Mouse (Mus musculus): ENCODE results near the gene Trim62.

Trim62 gene

DNA sequence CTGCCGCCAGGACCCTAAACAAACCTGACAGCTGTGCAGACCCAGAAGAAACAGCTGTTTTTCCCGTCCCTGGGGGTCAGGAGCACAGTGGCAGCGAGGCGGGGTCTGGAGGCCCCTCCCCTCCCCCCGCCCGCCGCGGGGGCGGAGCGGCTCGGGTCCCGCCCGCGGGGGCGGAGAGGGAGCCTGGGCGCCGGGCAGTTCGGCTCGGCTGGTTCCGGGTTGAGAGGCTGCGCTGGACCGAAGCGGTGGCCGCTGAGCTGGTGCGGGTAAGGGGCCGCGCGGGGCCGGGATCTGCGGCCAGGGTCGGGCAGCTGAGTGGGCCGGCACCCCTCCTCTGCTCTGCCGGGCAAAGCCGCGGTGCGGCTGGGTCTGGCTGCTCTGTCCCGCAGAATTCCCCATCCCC lies at the start of gene Trim62:
TSS of gene Trim62 (plus strand) at position 202 of the 403 bp plus-strand sequence.
- 1% methylated on average over 36 of the region's 37 CpGs for WGBS

DNA sequence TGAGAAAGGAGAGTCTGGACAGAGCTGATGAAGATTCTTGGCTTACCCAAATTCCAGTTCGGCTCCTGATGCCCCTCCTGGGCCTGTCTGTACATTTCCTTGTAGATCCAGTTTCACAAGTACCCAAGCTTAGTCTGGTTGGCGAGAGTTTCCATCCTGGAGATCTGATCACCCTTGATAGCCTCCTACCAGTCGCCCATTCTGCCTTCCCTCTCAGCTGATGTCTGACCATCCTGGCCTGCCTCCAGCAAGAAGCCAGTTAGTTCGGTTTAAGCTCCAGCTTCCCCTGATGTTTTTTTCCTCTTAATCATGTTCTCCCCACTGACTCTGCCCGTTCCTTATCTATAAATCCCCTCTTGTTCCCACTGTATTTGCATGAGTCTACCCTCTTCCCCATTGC lies 45.2 kb upstream of the Trim62 start:
- WGBS, result 76% methylated on average over 5 of the region's 5 CpGs

DNA sequence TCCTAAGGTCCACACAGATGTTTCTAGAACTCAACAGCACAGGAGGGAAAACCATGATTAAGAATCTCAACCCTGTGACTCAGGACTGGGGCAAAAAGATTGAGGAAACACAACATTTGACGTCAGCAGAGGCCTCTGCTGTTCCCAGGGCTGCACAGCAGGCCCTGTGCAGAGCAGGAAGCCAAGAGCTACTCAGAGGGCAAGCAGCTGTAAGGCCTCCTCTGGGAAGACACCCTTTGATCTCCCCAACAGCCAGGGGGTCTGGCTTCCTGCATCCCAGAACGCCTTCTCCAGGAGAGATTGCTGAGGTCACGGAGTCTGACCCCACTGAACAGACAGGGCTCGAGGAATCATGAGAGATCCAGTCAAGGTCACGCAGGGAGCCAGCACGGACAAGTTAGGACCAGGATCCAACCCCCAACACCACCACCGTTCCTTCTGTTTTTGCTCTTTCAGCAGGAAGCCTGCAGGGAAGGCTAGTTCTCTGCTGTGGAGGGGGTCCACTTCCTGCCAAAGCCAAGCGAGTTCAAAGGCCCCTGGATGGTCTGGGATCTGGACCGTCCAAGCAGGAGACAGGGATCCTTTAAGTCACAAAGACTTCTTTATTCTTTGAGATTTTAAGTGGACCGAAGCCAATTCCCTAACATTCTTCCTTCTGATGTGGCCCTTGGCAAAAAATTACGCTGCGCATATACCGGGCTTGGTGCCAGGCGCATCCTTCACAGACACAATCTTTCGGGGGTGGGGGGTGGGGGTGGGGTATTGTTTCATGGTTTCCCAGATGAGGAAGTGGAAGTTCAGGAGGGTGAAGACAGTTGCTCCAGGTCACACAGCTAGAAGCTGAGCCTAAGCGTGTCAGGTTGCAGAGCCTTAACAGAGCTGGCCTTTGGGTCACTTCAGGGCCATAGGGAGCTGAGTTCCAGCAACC lies 43.3 kb upstream of the Trim62 start:
- 41% methylated on average over 16 of the region's 16 CpGs for WGBS

DNA sequence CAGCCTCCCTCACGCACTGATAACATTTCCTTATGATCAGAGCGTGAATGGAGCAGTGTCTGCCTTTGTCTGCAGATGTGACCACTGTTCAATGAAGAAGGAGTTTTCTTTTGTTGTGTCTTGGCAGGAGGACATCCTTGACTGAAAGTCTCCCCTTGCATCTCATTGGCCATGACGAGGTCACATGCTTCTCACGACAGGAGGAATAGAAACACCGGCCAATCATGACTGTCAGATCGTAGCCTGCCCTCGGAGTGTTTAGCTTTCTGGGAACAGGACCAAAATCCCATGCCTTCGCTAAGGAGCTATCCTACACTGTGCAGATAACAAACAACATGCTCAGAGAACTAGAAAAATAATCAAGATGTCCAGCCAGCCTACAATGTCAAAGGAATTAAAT lies 42.1 kb upstream of the Trim62 start:
- 28% methylated on average over 8 of the region's 8 CpGs for WGBS

DNA sequence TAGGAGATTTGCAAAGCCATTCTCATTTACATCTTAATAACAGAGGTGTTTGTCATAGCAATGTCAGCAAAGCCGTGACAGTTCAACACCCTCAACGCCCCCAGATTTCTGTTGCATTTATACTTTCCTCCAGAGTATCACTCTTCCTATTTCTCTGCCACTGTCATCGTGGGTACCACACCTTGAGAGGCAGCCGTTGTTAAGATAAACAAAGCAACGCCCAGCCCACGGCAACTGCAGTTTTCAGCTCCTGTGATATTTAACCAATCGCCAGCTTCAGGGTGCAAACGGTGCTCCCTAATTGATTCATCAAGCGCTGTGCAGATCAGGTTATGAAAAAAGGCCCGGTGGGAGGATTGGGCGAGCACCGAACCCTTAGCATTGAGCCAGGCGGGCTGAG lies 38.8 kb upstream of the Trim62 start:
- 57% methylated on average over 13 of the region's 13 CpGs for WGBS

DNA sequence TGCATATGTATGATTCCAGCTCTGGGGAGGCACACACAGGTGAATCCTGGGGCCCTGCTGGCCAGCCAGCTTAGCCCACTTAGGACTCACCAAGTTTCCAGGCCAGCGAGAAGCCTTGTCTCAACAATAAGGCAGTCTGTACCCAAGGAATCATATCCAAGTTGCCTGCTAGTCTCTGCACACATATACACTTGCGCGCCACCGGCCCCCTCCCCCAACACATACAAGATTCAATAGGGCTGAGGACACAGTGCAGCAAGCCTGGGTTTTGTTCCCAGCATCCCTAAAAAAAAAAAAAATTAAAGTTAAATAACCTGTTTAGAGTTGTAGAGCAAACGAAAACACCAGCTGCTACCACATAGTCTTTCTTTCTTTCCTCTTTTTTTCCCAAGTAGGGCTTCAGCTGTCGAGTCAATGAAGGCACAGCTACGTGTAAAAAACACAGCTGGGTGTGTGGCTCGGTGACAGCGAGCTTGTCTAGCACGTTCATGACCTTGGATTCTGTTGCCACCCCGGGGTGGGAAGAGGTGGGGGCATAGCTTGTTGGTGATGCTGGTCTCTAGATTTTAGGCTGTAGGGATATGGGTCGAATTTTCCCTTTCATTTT lies 37.9 kb upstream of the Trim62 start:
- 47% methylated on average over 12 of the region's 12 CpGs for WGBS

DNA sequence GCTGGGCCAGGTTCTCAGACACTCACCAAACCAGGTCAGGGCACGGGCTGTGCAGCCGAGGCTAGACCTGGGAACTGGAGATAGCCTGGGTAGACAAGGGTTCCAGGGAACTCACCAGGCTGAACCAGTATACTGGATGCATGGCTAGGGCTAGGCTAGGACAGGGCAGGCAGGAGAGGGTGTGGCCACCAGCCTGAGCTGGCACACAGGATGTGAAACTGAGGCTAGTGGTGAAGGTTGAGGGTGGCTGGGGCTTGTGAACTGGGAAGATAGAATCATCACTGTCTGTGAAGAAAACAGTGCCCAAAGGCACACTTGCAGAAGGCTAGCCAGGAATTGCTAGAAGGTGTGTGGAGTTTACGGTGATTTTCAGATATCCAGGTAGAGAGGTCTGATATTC lies 34.4 kb upstream of the Trim62 start:
- 92% methylated on average over 3 of the region's 3 CpGs for WGBS

DNA sequence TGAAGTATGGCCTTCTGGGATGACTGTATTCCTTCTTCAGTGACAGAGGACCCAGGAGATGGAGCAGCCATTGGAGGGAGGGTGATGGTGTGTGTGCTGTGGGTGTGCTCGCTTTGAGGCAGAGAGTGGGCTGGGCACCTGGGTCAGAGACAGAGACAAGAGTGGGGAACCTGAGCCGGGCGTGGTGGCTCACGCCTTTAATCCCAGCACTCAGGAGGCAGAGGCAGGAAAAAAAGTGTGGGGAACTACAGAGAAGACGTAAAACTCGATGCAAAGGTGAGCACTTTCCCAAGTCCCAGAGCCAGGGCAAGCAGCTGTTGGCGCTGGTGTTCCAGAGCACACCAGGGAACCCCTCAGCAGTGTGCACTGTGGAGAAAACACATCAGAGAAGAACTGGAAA lies 33.7 kb upstream of the Trim62 start:
- 93% methylated on average over 7 of the region's 7 CpGs for WGBS

DNA sequence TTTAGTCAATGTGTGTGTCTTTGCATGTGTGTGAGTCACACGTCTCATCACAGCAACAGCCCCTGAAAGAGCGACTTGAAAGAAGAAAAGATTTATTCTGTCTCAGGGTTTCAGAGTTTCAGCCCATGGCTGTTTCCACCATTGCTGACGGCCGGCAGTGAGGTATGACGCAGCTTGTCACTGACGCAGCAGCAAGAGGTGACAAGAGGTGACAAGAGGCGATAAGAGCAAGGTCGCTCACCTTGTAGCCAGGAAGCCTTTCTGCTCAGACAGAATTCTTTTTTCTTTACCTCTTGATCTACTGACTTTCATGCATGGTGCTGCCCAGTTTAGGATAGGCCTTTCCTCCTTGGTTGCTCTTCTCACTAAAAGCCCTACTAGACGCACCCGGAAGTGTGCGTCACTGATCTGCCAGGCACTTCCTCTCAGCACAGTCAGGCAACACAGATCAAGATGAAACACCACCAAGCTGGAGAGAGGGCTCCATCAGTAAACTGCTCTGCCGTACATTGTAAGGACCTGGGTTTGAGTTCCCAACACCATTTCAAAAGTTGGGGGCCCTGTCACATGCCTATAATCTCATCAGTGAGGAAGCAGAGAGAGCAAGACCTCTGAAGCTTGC lies 31.0 kb upstream of the Trim62 start:
- WGBS, result 89% methylated on average over 12 of the region's 12 CpGs

DNA sequence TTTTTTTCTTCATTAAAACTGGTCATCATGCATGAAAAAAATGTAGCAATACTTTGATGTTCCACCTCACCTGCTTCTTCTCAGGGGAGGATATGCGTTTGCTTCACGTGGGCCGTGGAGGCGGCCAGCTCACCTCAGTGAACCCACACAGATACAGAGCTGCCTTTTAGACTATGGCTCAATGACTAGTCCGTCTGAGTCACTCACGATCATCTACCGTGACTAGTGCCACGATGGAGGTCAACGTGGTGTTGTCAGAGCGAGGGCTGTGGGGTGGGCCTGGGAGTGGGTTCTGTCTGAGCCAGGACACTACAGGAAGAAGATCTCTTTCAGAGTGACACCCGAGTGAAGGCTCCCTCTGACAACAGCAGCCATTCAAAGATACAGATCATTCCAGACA lies 30.3 kb upstream of the Trim62 start:
- 76% methylated on average over 11 of the region's 11 CpGs for WGBS

DNA sequence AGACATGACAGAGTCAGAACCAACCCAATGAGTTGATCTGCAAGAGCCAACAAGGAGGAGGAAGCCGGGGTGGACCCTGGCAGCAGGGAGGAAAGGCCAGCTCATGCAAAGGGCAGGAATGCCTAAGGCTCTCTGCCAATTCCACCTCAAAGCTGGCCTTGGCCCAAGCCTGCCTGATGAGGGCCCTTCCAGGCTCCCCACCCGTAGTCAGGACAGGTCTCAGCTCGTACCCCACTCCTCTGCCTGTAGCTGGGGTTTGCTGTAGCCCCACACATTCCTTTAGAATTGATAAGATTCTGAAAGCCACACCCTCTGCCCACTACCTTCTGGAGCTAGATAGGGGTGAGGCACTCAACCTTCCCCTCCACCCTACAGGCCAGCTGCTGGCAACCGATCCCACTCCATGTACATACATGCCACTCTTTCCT lies 27.8 kb upstream of the Trim62 start:
- 74% methylated on average over 4 of the region's 4 CpGs for WGBS

DNA sequence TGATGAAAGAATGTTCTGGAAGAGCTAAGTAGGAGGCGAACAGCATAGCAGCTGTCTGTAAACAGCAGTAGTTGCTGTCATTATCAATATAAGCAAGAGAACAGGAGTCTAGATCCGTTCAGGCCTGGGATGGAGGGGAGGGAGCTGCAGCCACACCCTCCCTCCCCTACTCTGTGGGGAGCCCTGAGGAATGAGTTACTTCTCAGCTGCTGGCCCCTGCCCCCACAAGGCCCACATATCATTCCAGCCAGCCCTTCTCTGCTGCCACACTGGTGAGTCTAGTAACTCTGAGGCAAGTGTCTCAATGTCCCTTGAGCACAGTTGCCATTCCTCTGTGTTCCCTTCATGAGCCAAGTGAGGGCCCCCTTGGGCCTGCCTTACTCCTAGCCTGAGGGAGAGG lies 26.2 kb upstream of the Trim62 start:
- WGBS, result 85% methylated on average over 2 of the region's 2 CpGs

DNA sequence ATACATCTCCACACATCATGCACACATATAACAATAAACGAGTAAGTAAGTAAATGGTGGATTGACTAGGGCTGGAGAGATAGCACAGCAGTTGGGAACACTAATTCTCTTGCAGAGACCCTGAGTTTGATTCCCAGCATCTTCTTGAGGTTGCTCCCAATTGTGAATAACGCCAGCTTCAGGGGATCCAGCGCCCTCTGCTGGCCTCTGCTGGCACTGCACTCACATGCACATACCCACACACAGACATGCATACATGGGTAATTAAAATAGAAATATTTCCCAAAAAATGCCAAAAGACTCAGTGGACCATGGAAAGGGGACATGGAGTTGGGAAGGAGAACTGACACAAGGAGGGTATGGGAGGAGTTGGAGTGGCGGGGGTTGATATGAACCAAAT lies 24.5 kb upstream of the Trim62 start:
- 69% methylated on average over 4 of the region's 4 CpGs for WGBS

DNA sequence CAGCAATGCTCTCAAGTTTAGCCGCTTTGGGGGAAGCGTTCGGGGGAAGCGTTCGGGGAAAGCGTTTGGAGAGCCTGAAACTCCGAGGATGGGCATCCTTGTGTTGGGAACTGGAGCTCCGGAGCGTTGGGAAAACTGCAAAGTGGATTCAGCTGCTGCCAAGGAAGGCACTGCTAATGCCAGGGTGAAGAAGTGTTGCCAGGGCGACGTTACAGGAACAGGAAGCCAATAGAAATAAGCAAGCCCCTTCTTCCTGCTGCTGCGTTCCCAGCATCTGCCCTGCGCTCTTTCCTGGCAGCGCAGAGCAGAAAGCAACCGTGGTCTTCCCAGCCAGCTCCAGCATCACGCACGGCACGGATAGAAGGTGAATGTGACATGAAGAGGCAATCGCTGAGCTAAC lies 10.4 kb upstream of the Trim62 start:
- WGBS, result 7% methylated on average over 19 of the region's 19 CpGs

DNA sequence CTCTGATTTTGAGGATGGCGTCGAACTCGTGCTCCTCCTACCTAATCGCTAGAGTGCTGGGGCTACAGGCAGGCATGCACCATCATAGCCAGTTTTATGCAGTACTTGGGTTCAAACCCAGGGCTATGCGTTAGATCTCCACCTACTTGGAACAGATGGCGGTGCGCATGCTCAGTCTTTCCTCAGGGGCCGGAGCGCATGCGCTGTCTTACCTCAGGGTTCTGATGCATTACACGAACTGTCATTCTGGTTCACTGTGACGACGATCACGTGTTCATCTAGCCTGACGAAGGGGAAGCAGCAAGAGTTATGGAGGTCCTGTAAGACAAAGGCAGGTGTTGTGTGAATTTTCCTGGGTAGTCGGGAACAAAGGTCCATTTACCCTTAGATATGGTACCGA lies 9.3 kb upstream of the Trim62 start:
- WGBS, result 94% methylated on average over 17 of the region's 17 CpGs

DNA sequence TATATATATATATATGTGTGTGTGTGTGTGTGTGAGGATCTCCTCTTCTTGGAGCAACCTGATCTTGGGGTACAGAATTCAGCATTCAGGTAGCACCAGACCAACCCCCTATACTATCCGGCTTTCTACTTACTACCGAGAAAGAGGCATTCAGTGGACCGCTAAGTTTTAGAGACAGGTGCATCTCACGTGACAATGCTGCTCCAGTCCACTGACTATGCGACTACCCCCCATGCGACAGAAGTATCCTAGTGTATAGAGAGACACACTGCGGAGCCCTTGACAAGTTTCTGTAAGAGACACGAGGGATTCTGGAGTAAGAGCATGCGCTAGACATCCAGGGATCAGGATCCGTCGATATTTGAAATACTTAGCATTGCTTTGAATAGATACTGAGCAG lies 7.9 kb upstream of the Trim62 start:
- 95% methylated on average over 11 of the region's 11 CpGs for WGBS

DNA sequence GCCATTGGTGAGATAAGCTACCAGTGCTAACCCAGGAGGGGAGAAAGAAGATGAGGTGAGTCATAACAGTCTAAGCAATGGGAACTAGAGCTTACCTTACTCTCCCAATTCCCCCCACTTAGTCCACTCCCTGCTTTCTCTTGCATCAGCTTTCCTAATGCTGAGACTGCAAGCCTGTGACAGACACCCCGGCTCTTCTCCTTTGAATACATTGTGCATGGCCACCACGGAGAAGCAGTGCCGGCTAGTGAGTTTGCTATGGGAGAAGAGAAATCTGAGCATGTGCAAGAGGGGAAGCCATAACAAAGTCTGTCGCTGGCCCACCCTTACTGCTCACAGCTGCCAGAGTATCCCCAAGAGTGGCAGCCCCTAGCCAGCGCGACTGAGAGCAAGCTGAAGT lies 5.9 kb upstream of the Trim62 start:
- 18% methylated on average over 6 of the region's 6 CpGs for WGBS

DNA sequence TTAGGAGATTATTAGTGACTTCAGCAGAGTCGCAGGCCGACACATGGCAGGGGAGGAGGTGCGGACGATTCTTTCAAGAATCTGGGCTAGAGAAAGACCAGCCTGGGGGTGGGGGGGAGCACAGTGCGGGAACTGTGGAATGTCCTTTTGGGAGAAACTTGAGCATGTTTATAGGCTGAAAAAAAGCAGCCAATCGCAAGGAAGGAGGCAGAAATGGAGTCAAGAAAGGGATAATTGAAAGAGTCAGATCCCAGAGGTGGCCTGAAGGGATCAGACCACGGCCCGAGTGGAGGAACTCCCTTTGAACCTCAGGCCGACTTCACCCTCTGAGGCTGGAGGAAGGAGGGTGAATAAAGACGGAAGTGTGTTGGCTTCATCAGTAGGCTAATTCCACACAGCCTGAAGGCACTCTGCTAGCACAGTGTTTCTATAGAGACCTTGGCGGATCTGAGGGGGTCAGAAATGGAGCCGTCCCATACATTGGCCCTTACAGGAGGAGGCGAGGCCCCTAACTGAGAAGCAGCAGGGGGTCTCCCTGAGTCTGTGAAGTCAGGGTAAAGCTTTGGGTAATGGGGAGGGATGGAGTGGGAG lies 4.4 kb upstream of the Trim62 start:
- WGBS, result 43% methylated on average over 13 of the region's 13 CpGs

DNA sequence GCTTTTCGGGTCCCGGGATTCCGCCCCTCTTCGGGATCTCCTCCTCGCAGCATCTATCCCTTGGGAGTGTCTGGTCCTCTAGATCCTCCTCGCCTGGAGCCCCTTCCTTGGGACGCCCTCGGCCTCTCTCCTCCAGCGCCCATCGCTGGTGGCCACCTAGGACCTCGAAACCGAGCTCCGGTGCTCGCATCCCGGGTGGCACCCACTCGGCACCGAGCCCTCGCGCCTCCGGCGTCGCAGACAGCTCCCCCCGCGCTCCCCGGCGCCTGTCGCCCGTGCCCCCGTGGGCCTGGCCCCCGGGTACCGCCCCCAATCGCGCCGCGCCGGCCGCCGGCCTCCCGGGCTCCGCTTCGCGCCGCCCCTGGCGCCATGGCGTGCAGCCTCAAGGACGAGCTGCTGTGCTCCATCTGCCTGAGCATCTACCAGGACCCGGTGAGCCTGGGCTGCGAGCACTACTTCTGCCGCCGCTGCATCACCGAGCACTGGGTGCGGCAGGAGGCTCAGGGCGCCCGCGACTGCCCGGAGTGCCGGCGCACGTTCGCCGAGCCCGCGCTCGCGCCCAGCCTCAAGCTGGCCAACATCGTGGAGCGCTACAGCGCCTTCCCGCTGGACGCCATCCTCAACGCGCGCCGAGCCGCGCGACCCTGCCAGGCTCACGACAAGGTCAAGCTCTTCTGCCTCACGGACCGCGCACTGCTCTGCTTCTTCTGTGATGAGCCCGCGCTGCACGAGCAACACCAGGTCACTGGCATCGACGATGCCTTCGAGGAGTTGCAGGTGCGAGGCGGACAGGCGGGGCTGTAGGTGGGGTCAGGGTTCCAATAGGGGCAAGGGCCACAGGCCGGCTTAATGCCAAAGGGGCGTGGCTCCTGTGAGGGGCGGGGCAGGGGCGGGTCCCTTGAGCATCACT lies 676 bp downstream of the Trim62 start:
- WGBS, result 1% methylated on average over 93 of the region's 94 CpGs

DNA sequence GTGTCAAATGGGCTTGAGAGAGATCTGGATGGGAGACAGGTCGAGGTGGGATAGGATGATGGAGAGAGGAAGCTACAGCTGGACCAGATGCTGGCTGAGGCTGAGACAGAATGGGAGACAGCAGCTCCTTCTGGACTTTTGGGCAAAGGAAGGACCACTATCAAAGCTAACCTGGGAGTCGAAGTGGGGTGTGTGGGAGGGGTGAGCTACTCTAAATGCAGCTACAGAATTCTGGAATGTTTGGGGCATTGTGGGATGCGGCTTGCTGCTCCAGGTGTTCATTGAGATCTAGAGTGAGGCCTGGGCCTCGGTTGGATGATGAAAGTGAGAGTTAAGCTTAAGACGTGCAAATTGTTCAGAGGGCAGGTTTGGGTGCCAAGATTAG lies 1.3 kb downstream of the Trim62 start:
- 46% methylated on average over 5 of the region's 5 CpGs for WGBS

DNA sequence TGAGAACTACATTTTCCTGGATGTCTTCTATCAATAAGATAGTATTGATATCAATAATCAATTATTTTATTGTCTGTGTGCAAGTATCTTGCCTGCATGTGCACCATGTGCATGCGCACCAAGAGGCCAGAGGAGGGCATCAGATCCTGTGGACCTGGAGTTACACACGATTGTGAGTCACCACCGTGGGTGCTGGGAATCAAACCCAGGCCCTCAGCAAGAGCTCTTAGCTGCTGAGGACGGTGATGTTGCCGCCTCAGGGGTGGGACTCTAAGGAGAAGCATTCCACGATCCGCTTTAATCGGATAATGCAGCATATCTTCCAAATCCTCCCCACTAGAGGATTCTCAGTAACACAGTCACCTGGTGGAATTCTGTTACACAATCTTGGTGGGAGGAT lies 2.2 kb downstream of the Trim62 start:
- WGBS, result 98% methylated on average over 8 of the region's 8 CpGs

Data from cerebral cortex, adult 2 months (tissue).